Mouse (Mus musculus) cerebellum, adult 2 months (tissue): ENCODE results near the gene Nrp1. TPM values are rescaled to one million over a fixed set of nuclear protein-coding genes. Genes with fewer than 3 reads are reported as not detected.

Source experiments
- DNase-seq, 2 experiments: peaks; one replicate each; pipeline ENCODE4 v3.0.0; 2021
- H3K27ac ChIP-seq: fragments of 200-500 bp; 2 replicates; pipeline ENCODE4 v1.5.1; 2012; ENCODE audit warnings: low read length, control low read depth, inconsistent platforms; ENCODE audit not compliant: insufficient read depth
- H3K27me3 ChIP-seq: fragments of 200-500 bp; 2 replicates; pipeline ENCODE4 v1.6.1; 2012; ENCODE audit warnings: inconsistent platforms, mild to moderate bottlenecking, low read length, moderate library complexity; ENCODE audit not compliant: control insufficient read depth, insufficient read depth
- H3K4me1 ChIP-seq: fragments of 200-500 bp; 2 replicates; pipeline ENCODE4 v1.6.1; 2011; ENCODE audit warnings: low read length; ENCODE audit not compliant: control insufficient read depth, insufficient read depth
- H3K4me3 ChIP-seq: fragments of 200-500 bp; replicated peaks from 2 replicates; pipeline ENCODE3; 2011; ENCODE audit warnings: mild to moderate bottlenecking, low read depth, low read length, control low read depth; ENCODE audit not compliant: insufficient read depth
- CTCF ChIP-seq: fragments of 200-500 bp; IDR thresholded peaks from 2 replicates; pipeline ENCODE4 v1.5.1; 2011; ENCODE audit warnings: low read depth, mild to moderate bottlenecking, control low read depth, low read length, moderate library complexity, borderline replicate concordance; ENCODE audit not compliant: insufficient read depth
- POLR2A ChIP-seq: fragments of 200-500 bp; IDR thresholded peaks from 2 replicates; pipeline ENCODE4 v1.6.1; 2011; ENCODE audit warnings: low read length, control low read depth, borderline replicate concordance; ENCODE audit not compliant: insufficient read depth
- WGBS: fragments of 180-500 bp; shearing (Covaris S2); methylation state at CpG from one replicate; pipeline ENCODE4 v1.1.7; 2018; 5-methylcytosine and 5-hydroxymethylcytosine counted together
- polyA plus RNA-seq: library from polyadenylated mRNA; depleted of rRNA; stranded (reverse); fragments of >200 nt; gene quantifications from 2 replicates; pipeline ENCODE4 v1.2.3, GENCODE M21; 2012

The Nrp1 gene
- polyA plus RNA-seq, 1 experiment: 7.8 TPM

GRCm38 (mm10) chr8:128391182-128391760 lies 32.9 kb downstream of the Nrp1 start:
- no peak overlapping the region for H3K27ac ChIP-seq
- H3K27me3 ChIP-seq: no peaks in the 10 kb centered on the region
- no peak overlapping the region for H3K4me3 ChIP-seq
- H3K4me1 ChIP-seq: no peaks in the 10 kb centered on the region
- no peak for DNase-seq
- WGBS: 89% methylated on average over 4 of the region's 4 CpGs
- TF ChIP-seq CTCF: no peak
- no peak for TF ChIP-seq POLR2A

GRCm38 (mm10) chr8:128394671-128395193 lies 36.3 kb downstream of the Nrp1 start:
- WGBS: 87% methylated on average over 5 of the region's 5 CpGs
- Histone ChIP-seq H3K27ac (no peak overlapping the region), H3K27me3 (no peaks in the 10 kb centered on the region), H3K4me1 (no peaks in the 10 kb centered on the region), H3K4me3 (no peak overlapping the region)
- DNase-seq: no peak
- TF ChIP-seq POLR2A (no peak), CTCF (no peak)

GRCm38 (mm10) chr8:128396968-128397367 lies 38.6 kb downstream of the Nrp1 start:
- Histone ChIP-seq H3K4me1 (no peaks in the 10 kb centered on the region), H3K27me3 (no peaks in the 10 kb centered on the region), H3K4me3 (no peak overlapping the region), H3K27ac (no peak overlapping the region)
- WGBS: 55% methylated on average over 7 of the region's 7 CpGs
- DNase-seq: no peak
- TF ChIP-seq CTCF (no peak), POLR2A (no peak)

- no peak for DNase-seq
- H3K27ac ChIP-seq: no peak overlapping the region
- no peaks in the 10 kb centered on the region for H3K4me1 ChIP-seq
- no peak for TF ChIP-seq CTCF
- TF ChIP-seq POLR2A: no peak
- 68% methylated on average over 3 of the region's 3 CpGs for WGBS
- H3K27me3 ChIP-seq: no peaks in the 10 kb centered on the region
- no peak overlapping the region for H3K4me3 ChIP-seq
These were observed 39.0 kb downstream of the Nrp1 start for GRCm38 (mm10) chr8:128397441-128397840.

- Histone ChIP-seq H3K4me3 (no peak overlapping the region), H3K4me1 (no peaks in the 10 kb centered on the region), H3K27me3 (no peaks in the 10 kb centered on the region), H3K27ac (no peak overlapping the region)
- WGBS: 55% methylated on average over 11 of the region's 11 CpGs
- DNase-seq: no peak
- no peak for TF ChIP-seq POLR2A
- TF ChIP-seq CTCF: no peak
These were observed 40.2 kb downstream of the Nrp1 start for GRCm38 (mm10) chr8:128398472-128399091.

- WGBS: 82% methylated on average over 5 of the region's 5 CpGs
- no peaks in the 10 kb centered on the region for H3K4me1 ChIP-seq
- H3K27me3 ChIP-seq: no peaks in the 10 kb centered on the region
- no peak overlapping the region for H3K4me3 ChIP-seq
- DNase-seq: no peak
- TF ChIP-seq CTCF: no peak
- no peak for TF ChIP-seq POLR2A
- H3K27ac ChIP-seq: no peak overlapping the region
These were observed 41.9 kb downstream of the Nrp1 start for GRCm38 (mm10) chr8:128400286-128400685.

- no peaks in the 10 kb centered on the region for H3K4me1 ChIP-seq
- no peaks in the 10 kb centered on the region for H3K27me3 ChIP-seq
- no peak for TF ChIP-seq CTCF
- no peak for TF ChIP-seq POLR2A
- no peak overlapping the region for H3K27ac ChIP-seq
- DNase-seq: no peak
- 23% methylated on average over 2 of the region's 2 CpGs for WGBS
- no peak overlapping the region for H3K4me3 ChIP-seq
These were observed 46.5 kb downstream of the Nrp1 start for GRCm38 (mm10) chr8:128404876-128405275.

GRCm38 (mm10) chr8:128413381-128413780 lies 55.0 kb downstream of the Nrp1 start:
- no peak for TF ChIP-seq POLR2A
- no peak for TF ChIP-seq CTCF

More at GRCm38 (mm10) chr8:128413381-128413780, 55.0 kb downstream of the Nrp1 start:
- no peak for DNase-seq
- Histone ChIP-seq H3K4me3 (no peak overlapping the region), H3K27me3 (no peaks in the 10 kb centered on the region), H3K4me1 (no peaks in the 10 kb centered on the region), H3K27ac (no peak overlapping the region)
- WGBS: 29% methylated on average over 4 of the region's 4 CpGs
